Mouse (Mus musculus) retina, postnatal 1 day (tissue): Measurements from ENCODE around the gene Hdac11.

Experiments used
- DNase-seq: peaks from one replicate; pipeline ENCODE4 v3.0.0-alpha.2; 2012

Gene Hdac11

GRCm38 (mm10) chr6:91171396-91171895, 15.0 kb downstream of the Hdac11 start:
- DNase-seq, result no peak

- no peak for DNase-seq
Observed at GRCm38 (mm10) chr6:91172381-91172780, 15.9 kb downstream of the Hdac11 start.

DNA sequence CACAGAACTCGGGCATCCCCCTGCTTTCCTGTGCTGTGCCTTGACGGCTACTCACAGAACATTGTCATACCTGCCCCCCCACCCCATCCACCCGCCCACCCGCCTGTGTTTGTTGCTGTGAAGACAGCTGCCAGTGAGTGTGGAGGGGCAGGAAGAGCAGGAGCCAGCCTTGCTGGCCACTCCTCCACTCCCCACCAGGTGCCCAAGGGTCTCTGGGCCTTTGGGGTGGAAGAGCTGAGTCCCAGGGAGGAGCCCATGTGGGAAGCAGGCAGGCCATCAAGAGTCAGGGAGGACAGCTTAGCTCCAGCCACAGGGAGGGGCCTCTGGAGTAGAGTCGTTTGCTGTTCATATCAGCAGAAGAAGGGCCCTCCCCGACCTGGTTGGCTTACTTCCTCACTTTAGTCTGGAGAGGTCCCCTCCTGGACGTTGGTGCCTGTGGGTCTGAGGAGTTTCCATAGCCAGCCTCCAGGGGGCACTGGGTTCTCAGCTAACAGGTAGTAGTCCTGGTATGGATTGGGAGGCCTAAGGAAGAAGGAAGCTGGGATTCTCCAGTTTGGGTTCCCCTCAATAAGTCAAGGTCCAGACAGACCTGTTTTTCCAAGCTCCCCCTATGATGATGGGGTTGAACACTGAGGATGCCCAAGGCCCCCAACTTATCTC, 16.9 kb downstream of the Hdac11 start:
- peak; percentile 67 for DNase-seq

DNA sequence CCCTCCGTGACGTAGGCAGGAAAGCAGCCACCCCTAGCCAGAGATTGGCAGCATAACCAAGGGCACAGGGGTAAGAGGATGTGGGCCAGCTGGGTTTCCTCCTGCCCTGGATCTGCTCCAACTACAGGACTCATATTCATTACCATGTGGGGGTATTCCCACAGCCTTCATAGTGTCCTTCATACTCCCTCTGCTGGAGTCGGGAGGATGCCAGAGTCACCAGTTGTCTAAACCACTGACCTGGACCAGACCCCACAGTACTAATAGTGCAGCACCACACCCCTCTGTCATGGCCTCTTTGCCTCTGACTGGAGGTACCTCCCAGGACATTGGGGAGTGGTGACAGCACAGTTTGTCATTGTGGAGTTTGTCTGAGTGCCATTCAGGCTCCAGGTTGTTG, 17.7 kb downstream of the Hdac11 start:
- DNase-seq, result no peak

DNA sequence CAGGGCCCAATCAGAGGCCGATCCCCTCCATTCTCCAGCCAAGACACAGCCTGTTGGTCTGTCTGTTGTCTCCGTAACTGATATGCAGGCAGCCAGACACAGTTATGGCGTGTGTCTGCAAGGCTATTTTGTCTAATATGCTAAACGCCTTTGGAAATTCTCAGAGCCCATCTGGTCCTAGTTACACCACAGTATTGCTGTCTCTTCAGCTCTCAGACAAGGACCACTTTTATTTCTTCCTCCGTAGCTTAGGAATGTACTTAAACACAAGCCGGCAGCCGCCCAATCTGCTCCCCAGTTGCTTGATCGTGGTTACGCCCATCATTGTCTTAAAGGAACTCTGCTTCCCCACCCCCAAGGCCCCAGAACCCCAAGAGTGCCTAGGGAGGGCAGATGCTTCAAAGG, 24.3 kb downstream of the Hdac11 start:
- no peak for DNase-seq

DNA sequence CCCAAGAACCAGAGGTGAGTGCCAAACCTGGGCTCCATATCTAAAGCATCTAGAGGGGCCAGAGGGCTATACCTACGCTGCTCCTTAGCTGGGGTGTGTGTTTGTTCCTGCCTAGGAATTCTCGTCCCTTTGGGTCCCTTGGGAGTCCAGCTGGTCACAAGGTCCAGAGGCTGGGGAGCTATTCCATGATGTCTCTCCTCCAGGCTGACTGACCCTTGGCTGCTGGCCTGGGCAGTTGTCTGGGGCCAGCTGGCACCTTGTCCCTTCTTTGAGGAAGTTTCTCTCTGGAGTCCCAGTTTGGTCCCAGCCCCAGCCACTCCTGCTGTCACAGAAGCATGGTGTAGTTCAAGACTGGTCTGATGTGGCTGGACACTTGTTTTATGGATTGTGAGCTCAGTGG, 24.9 kb downstream of the Hdac11 start:
- DNase-seq, result no peak

GRCm38 (mm10) chr6:91182075-91182490, 25.6 kb downstream of the Hdac11 start:
- no peak for DNase-seq

GRCm38 (mm10) chr6:91183041-91183440, 26.6 kb downstream of the Hdac11 start:
- no peak for DNase-seq

- no peak for DNase-seq
Observed at GRCm38 (mm10) chr6:91183980-91184379, 27.5 kb downstream of the Hdac11 start.

- DNase-seq, result no peak
Observed at GRCm38 (mm10) chr6:91184776-91185175, 28.3 kb downstream of the Hdac11 start.

DNA sequence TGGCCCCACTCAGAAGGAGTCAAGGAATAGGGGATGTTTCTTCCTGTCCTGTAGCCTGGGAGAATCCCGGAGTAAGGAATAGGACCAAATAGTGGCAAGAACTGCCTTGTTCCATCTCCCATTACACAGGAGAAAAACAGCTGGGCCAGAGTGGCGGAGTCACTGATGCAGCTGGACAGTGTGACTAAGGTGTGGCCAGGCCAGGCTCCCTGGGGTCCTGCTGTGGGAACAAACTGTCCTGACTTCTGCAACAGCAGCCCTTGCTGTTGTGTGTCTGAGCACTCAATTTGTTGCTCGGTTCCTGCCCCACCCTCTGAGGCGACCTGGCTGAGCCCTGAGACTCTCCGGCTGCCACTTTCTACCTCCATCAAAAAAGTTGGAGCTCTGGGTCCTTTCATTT, 29.0 kb downstream of the Hdac11 start:
- DNase-seq, result no peak

GRCm38 (mm10) chr6:91186161-91186931, 29.9 kb downstream of the Hdac11 start:
- no peak for DNase-seq

DNA sequence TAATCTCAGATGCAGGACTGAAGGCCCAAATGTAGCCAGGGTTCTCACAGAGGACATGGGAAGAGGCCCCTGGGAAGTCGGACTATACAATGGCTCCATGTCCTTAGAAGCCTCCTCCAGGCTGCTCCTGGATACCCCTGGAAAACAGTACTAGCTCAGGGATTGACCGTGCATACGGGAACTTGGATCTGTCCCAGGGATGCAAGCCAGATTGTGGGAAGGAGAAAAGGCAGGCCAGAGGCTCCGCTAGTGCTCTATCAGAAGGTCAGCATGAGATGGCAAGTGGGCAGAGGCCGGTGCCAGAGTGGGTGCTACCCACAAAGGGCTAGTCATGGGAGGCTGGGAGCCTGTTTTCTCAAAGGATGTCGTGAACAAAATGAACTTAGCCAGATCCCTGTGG, 30.5 kb downstream of the Hdac11 start:
- no peak for DNase-seq

DNA sequence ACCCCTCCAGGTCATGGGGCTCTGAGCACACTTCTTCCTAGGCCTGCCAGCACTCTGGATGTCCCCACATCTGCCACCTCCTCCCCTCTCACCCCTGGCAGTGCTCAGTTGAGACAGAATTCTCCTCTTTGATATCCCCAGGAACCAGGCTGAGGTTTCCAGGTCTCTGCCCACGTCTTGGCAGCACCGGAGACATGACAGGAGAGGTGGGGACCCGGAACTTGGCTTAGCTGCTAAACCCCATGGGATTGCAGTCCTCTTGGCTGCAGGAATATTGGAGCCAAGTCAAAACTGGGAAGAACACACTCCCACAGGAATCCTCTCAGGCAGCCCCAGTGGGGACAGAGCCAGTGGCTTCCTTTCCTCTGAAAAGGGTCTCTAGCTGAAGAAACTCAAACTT, 31.4 kb downstream of the Hdac11 start:
- no peak for DNase-seq

GRCm38 (mm10) chr6:91189971-91190370, 33.5 kb downstream of the Hdac11 start:
- DNase-seq, result no peak

DNA sequence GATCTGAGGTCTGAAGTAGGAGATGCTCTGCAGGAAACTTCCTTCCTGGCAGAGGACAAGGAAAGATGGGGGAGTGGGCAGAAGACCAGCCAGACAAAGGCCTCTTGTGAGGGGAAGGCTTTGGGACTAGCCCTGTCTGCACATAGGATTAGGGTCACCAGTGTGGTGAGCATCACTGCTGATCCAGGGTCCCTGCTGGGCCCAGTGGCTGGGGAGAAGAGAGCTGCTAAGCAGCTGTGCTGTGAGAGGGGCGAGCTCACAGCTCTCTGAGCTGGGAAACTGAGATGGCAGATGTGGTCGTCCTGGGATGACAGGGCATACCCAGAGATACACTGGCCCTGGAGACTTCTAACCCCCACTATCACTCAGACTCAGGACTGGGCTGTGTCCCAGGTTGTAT, 35.0 kb downstream of the Hdac11 start:
- DNase-seq, result peak; percentile 75

DNA sequence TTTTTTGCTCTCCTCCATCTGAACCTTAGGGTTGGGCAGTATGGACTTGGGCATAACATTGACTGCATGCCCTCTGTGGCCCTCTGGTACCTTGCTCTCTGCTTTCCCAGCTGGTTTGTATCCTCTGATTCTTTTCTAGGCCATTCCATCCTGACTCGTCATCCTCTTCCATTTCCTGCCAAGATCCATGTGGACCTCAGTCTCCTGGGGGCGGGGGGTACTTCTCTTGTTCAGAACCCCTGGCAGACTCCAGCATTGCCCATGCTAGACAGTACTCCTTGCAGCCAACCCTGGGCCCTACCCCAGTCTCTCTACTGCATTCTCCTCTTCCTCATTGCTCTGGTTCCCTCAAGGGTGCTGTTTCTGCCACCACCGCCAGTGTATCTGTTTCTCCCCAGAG, 36.0 kb downstream of the Hdac11 start:
- DNase-seq, result no peak

GRCm38 (mm10) chr6:91192851-91193545, 36.5 kb downstream of the Hdac11 start:
- no peak for DNase-seq

DNA sequence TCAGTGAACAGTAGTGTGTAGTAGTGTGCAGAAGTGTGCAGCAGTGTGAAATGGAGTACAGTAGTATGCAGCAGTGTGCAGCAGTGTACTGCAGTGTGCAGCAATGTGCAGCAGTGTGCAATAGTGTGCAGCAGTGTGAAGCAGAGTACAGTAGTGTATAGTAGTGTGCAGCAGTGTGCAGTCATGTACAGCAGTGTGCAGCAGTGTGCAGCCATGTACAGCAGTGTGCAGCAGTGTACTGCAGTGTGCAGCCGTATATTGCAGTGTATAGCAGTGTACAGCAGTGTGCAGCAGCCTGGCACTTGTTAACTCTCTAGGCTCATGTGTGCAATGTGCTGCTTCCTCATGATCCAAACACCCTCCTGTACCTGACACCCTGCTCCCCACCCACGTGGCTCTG, 42.0 kb downstream of the Hdac11 start:
- no peak for DNase-seq

- peak; percentile 84 for DNase-seq
Observed at GRCm38 (mm10) chr6:91200429-91201188, 44.1 kb downstream of the Hdac11 start.

- no peak for DNase-seq
Observed at GRCm38 (mm10) chr6:91201881-91202341, 45.4 kb downstream of the Hdac11 start.

GRCm38 (mm10) chr6:91202571-91202970, 46.1 kb downstream of the Hdac11 start:
- DNase-seq, result no peak

DNA sequence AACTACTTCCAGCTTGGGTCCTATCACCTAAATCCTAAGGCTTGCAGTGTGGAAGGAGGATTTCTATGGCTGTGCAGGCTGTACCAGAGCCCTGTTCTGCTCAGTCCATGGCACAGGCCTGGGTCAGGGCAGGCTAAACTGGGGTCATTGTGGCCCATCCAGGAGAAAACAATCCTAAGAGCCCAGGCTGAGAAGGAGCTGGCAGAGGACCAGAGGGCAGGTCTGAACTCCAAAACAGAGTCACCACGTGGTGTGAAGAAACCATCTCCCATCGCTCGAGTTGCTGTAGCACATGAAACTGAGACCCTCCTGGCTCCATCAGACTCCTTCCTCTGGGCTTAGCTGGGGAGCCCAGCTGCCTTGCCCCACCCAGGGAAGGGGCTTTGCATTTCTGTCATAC, 48.9 kb downstream of the Hdac11 start:
- no peak for DNase-seq
